Mouse (Mus musculus) heart, postnatal 14 days (tissue): ENCODE data around the gene Clybl. TPM values are rescaled to one million over a fixed set of nuclear protein-coding genes. Genes with fewer than 3 reads are reported as not detected.

ENCODE experiments used
- DNase-seq, 2 experiments: peaks; one replicate each; pipeline ENCODE4 v3.0.0; 2021 to 2022
- intact Hi-C: fragments of 180-260 bp; cut with DNase I; formaldehyde crosslinking; loops from one replicate; pipeline ENCODE4 v1.15.1; 2025
- total RNA-seq, 2 experiments: library from RNA; stranded (reverse); gene quantifications; 2 replicates each; pipeline ENCODE4 v1.2.3; 2021

Gene Clybl
- total RNA-seq, 2 experiments from 2014 or later: 103 to 116 TPM

DNA sequence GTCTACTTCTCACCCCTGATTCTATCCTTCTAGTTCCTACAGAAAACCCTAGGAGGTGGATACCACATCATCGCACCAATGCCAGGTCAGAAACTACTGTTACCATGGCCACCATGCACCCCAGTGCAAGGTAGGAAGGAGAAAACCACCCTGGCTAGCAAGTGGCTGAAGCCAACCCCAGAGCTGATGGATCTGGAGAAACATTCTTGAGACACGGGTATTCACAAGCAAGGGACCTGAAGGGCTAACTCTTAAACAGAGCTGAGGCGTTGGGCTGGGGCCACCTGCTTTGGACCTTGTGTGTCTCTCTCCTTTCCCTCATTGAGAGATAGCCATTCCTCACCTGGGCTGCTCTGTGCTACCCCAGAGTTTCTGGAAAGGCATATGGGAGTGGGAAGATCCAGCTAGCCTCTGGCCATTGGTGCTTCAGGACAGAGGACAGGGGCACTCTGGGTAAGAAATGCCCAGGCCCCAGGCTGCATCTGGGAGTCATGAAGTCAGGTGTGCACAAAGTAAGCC is 222.0 kb downstream of the Clybl start:
- no peak for DNase-seq
- intact Hi-C loops: no loop called here

DNA sequence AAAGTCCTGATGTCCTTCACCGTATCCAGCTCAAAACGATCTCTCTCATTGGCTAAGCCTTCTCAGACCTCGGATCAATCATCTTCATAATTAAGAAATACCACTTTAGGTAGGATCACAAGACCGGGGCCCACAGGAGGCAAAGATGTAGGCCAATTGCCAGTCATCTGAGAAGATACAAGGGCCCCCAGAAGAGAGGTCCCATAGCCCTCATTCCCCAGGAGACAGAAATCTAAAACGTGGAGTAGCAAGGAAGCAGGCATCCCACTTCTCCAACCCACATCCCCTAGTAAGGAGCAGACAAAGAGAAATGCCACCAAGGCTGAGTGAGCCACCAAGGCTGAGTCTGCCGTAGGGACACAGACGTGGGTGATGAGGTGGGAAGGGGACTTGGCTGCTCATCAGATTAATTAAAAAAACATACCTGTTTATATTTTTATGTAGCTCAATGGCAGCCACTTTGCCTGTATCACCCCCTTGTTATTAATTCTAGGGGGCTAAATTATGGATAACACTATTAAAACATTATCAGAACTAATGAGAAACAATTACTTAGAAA is 223.2 kb downstream of the Clybl start:
- DNase-seq: no peak
- intact Hi-C loops: no loop called here

DNA sequence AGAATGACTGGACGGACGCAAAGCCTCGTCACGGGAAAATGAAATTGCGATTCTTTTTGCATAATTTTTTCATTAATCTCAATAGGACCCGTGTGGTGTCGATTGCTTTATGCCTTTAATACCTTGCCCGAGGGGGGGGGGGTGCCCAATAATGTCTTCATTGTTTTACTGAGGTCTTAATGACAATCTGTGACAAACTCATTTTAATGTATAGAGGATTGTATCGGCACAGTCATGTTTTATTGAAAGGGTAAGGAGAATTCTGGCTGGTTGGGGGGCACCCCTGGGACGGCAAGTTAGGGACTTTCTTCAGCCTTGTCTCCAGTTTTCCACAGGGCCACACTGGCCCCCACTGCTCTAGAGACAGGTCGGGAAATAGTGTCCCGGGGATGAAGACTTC is 223.7 kb downstream of the Clybl start:
- intact Hi-C loops: no loop called here
- no peak for DNase-seq

DNA sequence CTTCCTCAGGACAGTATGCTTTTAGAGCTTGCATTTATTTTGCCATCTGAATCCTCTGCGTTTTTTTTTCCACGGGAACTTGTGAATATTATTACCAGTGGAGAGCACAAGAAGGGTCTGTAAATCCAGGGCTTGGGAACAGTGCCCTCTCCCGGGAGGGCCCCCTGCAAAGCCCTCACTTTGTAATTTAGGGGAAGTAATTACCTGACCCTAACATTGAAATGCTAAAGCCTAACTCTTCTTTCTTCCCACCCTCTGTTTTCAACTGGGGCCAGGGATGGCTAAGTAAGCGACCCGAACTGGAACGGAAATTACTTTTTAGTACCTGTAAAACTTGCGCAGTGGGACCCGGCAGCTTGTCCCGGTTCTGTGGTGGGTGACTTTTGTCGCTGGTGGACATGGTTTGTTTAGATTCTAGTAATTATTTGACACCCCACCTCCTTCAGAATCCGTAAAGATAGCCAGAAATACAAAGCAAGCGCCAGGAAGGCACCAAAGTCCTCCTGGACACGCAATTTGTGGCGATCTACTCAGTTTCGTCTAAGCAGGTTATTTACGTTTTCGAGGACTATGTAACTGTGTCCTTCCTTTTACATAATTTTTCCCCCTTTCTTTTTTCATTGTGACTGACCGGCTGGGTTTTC is 224.5 kb downstream of the Clybl start:
- intact Hi-C loops: no loop called here
- no peak for DNase-seq

DNA sequence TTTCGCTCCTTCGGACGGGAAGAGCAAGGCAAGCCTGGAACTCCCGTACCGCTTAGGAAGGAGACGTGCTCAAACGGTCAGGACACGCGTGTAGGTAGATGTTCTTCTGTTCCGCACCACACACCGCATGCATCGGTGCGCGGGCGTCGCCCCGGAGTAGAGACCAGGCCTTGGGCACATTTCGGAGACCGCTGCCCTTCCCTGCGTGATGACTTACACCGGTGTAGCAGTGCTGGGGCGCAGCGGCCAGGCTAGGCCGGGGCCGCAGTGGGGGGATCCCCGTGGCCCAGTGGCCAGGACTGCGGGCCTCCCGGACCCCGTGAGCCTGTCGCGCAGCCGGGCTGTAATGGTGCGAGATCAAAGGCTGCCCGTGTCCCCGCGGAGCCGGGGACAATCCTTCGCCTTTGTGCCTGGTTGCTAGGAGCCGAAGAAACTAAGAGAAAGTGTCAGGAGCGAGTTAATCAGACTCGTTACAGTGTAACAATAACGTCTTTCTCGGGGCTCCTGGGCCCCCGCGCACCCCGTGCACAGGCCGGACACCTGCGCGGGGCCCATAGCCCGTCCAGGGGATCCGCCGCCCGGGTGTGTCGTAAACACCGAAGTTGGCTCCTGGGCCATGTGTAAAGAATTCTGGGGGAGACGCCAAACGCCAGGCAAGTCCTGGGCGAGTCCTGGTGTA is 225.2 kb downstream of the Clybl start:
- intact Hi-C loops: no loop called here
- peak in 1 of 2 experiments; percentile 3 for DNase-seq

DNA sequence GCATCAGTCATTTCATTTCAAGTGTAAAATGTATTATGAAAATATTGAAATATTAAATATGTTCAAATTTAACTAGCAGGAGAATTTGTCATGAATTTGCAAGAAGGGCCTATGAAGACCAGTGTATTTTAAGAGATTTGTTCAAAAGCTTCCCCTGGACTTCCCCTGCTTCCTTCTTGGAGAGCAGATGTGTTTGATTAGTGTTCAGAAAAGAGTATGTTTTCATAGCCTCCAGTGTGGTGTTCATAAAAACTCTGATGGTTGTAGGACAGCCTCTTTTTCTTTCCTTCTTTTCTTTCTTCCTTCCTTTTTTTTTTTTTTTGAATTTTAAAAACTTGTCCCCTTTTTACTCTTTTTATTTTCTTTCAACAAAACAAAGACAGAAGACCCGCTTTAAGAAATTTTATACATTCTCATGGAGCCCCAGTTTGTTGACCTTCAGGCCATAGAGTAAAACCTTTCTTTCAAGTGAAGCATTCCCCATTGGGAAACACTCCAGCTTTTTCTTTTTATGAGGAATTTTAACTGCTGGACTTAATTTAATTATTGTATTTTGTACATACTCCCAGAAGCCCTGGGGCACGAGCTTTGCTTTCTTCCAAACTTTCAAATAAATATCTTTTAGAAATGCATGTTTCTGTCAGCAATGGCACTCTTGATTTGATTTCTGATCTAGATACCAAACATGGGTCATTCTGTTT is 231.5 kb downstream of the Clybl start:
- no peak for DNase-seq
- intact Hi-C loops: no loop called here

DNA sequence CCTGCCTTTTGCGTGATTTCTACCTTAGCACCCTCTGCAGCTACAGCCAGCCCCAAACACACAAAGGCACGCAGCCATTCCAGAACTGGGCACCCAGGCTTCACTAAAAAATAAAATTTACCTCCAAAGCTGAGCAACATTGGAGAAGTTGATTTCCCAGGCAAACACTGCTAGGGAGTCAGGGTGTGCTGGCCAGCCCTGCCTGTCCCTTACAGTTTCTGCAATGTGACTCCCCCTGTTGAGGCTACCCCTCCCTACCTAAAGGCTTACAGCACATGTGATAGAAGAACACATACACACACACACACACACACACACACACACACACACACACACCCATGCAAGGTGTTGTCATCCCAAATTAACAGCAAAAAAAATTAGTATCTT is 232.0 kb downstream of the Clybl start:
- intact Hi-C loops: no loop called here
- no peak for DNase-seq

DNA sequence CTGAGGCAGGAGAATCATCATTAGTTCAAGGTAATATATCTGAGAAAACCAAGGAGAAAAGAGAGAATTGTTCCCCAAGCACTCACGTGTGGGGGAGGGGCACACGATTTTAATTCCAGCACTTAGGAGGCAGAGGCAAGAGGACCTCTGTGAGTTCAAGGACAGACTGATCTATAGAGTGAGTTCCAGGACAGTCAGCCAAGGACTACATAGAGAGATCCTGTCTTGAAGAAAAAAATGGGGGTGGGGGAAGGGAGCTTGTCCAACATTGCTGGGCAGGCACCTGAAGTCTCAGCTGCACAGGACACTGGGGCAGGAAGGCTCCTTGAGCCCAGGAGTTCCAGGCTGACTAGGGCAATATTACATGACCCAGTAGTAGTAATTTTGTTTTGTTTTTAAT is 233.3 kb downstream of the Clybl start:
- no peak for DNase-seq
- intact Hi-C loops: no loop called here

DNA sequence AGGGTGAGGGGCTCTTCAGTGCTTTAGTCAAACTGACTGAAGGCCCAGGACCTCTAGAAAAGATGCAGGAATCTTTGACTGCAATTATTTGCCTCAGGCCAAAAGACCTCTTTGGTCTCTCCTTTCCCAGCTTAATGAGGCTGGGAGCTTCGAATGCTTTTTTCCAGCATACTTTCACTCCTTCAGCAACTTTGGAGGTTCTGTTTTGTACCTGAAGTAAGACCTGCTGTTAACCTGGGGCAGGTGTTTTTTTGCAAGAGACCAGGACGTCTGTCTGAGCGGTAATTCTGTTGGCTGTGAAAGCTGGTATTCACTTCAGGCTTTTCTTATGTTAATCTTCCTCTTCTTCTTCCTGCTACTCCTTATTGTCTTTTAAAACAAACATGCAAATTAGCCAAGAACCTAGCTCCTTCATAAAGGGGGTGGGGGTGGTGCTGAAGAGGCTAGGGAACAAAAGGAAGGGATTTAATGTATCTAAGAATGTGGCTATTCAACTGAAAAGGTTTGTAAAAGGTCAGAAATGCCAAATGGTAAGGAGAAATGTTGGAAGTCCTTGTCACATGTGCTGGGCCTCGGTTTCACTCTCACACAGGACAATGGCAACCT is 234.8 kb downstream of the Clybl start:
- intact Hi-C loops: no loop called here
- DNase-seq: no peak

DNA sequence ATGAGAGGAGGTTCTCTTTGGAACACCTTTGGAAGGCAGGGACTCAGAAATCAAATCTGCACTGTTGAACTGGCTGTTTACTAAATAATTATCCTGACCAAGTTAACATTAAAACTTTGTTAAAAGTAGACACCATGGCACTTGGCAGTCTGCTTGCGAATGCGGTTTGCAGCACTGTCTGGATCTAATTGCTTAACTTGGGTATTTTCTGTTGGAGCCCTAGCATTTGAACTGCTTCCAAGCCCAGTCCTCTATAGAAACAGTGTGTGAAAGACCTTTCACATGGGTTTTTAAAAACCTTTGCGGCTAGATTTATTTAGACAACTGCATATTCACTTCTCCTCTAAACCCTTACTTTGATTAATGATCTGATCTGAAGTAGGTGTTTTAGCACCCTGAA is 242.9 kb downstream of the Clybl start:
- DNase-seq: no peak
- intact Hi-C loops: no loop called here

DNA sequence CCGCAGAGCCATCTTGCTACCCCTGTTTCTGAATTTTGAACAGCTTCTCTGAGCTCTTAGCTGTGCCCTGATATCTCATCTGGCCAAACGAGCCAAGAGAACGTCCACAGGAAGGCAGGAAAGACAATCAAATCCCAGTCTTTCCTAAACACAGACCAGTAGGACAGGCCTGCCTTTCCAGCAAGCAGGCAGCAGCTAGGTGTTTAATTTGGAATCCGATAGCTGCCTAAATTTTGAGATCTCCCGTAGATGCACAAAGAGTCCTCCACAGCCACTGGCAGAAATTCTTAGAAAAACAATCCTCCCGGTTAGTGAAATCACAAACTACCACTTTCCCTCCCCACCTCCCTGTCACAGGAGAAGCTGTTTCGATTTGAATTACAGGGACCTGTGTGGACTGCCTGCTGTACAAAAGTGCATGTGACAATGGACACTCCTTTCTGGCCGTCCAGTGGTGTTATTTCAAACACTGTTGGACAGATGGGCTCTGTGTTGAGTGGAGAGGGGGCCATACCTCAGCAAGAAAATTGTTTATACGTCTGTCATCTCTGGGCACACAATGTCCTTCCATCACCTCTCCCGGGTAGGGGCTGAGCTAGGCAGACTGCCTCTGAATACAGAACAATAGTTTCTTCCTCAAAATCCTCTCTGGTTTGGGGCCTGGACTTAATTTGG is 245.2 kb downstream of the Clybl start:
- intact Hi-C loops: no loop called here

DNA sequence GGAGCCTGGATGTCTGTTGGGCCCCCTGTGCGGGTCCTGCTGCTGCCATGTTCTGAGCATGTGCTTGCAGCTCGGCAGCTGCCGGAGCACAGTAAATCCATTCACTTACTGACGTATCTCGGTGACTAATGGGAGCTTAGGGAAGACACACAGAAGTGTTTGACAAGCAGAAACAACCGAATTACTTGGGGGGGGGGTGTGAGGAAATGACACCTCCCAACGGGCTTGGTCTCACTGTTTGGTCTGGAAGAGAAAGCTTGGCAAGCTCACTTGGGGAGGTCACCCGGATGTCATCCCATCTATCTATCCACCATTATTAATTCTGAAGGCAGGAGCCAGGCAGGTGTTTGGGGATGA is 245.7 kb downstream of the Clybl start:
- DNase-seq: no peak
- intact Hi-C loops: no loop called here

More for the DNA sequence above, 245.2 kb downstream of the Clybl start:
- DNase-seq: no peak

DNA sequence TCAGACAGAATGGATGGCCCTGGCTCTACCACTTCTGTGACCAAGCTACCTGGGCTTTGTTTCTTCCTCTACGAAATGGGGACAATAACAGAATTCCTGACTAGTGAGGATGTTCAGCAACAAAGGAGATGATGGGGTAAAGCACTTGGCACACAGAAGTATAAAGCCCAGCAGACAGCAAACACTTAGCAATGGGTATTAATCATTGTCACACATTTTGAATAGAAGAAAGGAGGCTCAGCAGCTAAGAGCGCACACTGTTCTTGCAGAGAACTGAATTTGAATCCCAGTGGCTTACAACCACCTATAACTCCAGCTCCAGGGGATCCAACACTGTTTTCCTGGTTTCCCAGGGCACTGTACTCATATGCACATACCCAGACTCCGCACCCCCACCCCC is 246.2 kb downstream of the Clybl start:
- intact Hi-C loops: no loop called here
- no peak for DNase-seq

DNA sequence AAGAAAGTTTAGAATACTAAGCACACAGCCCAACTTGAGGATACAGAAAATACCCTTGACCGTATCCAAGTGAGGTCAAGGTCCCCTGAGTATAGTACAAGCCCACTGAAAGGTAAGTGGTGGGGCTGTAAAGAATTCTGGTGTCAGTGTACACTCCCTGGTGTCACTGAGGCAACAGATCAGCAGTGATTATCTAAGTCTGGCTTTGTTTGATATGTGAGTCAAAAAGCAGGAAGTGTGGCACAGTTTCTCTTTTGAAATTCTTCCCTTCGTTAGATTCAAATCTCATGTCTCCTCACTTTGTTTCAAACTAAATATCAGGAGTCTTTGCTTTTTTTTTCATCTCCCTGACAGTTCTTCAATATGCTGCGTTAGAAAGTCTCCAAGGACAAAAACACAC is 251.1 kb downstream of the Clybl start:
- no peak for DNase-seq
- intact Hi-C loops: no loop called here

DNA sequence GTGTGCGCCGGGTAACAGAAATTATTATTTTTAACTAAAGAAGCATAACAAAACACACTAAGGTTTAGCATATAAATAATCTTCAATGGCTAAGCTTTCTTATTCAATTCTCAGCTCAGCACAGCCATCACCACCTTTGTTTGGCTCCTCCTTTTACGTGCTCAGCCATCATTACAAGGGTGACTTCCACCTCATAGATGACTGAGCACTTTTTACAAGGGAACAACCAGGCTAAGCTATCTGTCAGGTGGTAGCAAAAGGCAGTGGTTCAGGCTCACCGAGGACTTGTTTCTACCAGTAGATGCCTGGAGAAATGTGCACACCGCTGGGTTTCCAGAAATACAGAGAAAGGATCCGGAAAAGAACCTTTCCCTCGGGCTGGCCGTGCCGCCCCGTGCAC is 252.5 kb downstream of the Clybl start:
- no peak for DNase-seq
- intact Hi-C loops: no loop called here

DNA sequence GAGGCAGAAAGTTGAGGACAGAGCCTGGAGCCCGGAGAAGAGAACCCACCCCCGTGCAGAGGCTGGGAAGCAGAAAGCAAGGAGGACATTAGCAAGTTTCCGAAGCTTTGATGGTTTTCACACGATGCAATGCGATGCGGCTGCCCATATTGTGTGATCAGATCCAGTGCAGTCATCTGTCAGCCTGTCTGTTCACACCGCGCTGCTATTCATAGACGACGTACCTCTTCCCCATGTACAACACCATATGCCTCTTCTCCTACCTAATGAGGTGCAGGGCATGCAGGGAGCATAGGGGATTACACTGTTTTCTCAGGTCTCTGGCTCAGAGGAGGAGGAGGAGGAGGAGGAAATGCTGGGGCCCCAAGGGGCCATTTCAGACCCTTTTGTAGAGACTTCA is 255.3 kb downstream of the Clybl start:
- intact Hi-C loops: no loop called here

DNA sequence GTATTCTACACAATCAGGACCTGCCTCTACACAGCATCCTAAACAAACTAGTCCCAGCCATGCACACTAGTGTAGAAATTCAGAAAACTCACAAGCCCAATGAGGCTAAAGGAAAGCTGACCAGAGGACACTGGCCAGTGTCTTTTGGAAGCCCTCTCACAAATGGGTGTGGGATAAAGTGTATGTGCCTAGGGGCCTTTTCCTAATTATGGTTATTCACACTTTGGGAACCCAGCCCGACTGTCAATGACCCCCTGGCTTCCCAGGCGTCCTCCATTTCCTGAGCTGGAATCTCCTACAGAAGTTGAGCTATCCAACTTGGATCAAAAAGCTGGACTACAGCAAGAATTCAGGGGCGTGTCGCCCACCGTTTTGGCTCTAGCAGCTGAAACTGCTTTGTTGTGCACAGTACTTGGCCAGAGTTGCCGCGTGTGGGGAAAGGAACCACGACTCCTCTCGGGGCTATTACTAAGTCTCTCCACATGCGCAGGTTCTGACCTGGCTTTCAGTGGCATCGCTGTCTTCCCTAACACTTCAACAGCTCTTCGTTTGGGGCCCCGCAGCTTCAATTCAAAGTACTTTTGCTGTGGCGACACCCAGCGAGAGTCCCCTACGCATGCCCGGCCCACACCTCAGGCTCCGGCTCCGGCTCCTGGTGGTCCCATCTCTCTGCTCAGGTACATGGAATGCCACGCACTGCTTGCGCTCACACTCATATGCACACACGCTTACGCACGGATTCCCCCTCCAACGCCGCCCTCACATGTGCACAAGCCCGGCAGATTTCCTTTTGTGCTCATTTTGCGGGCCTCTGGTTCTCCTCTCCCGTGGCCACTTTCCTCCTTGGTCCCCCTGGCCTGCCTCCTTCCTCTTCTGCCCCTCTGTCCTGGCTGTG is 268.3 kb downstream of the Clybl start:
- intact Hi-C loops: loop anchor here (10.0 kb wide), 1 partner anchor 225 kb away; no protein-coding TSS in a partner anchor
- no peak for DNase-seq

More for the DNA sequence above, 255.3 kb downstream of the Clybl start:
- DNase-seq: no peak

DNA sequence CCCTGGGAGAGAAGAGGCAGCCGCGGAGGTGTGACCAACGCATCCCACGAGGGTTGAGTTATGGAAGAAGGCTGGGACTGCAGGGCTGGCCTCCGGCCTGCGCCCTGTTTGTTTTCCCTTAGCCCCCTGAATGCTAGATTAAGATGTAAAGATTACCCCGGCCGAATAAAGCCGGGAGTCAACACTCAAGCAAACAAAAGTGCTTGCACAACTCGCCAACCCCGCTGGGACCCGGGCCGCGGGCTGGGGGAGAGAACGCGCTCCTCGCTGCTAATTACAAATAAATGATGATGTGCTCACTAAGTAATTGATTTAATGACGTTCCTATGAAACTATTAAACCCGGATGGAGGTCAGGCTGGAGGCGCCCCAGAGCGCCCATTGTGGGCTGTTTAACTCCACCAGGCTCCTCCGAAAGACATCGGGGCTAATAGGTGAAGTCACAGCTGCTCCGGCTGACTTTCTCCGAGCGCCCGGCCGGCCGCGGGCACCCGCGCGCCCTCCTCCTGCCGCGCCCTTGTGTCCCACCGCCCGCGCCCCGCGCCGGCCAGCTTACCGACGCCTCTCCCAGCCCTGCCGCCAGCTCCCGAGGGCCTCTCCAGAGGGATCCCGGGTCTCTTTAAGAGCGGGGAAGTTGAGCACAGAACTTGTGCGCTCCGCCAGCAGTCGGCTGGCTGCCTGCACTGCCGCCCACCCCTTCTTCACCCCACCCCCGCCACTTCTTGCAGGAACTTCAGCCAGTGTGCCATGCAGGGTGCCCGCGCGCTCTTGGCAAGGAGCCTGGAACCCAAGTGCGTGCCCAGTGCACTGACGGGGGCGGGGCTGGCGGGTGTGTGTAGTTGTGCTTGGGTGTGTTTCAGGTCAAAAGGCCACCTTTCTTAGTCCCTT is 269.2 kb downstream of the Clybl start, which contains the start of gene Gm5089:
Gm5089 (minus strand) TSS at position 620 of the 887 bp plus-strand sequence.
- peak in 1 of 2 experiments; percentile 26 for DNase-seq
- intact Hi-C loops: no loop called here
